Mouse (Mus musculus) forebrain, embryonic 16.5 days (tissue): ENCODE results near the gene Cdk6. TPM values are rescaled to one million over a fixed set of nuclear protein-coding genes. Genes with fewer than 3 reads are reported as not detected.
"Not testable (repeated sequence)": the region's sequence is repeated elsewhere in the genome, so short reads cannot be mapped to it uniquely, and the experiment has no call there.

Source experiments
- ATAC-seq: fragments of 200-750 bp; cut with Nextera tagmentation; 2 replicates; pipeline ENCODE4 v1.8.0; 2017; ENCODE audit warnings: mild to moderate bottlenecking, moderate library complexity
- H3K27ac ChIP-seq: fragments of 300-500 bp; sonication (generic); 2 replicates; pipeline ENCODE4 v1.5.1; 2014; ENCODE audit warnings: low read length, control low read depth
- H3K27me3 ChIP-seq: fragments of 300-500 bp; sonication (generic); replicated peaks from 2 replicates; pipeline ENCODE4 v1.6.1; 2014; ENCODE audit warnings: low read length; ENCODE audit not compliant: control insufficient read depth, insufficient read depth
- H3K36me3 ChIP-seq: fragments of 300-500 bp; sonication (generic); 2 replicates; pipeline ENCODE4 v1.6.1; 2014; ENCODE audit not compliant: control insufficient read depth, insufficient read depth
- H3K4me1 ChIP-seq: fragments of 300-500 bp; sonication (generic); replicated peaks from 2 replicates; pipeline ENCODE4 v1.6.1; 2014; ENCODE audit warnings: low read length; ENCODE audit not compliant: control insufficient read depth, insufficient read depth
- H3K4me2 ChIP-seq: fragments of 300-500 bp; sonication (generic); 2 replicates; pipeline ENCODE4 v1.6.1; 2014; ENCODE audit warnings: mild to moderate bottlenecking, low read length, control low read depth
- H3K4me3 ChIP-seq: fragments of 300-500 bp; sonication (generic); replicated peaks from 2 replicates; pipeline ENCODE4 v1.5.1; 2014; ENCODE audit warnings: mild to moderate bottlenecking, low read length, control low read depth
- H3K9ac ChIP-seq: fragments of 300-500 bp; sonication (generic); replicated peaks from 2 replicates; pipeline ENCODE4 v1.6.1; 2014; ENCODE audit warnings: low read depth, low read length, control low read depth
- H3K9me3 ChIP-seq: fragments of 300-500 bp; sonication (generic); 2 replicates; pipeline ENCODE4 v1.6.1; 2016; ENCODE audit warnings: low read length; ENCODE audit not compliant: control insufficient read depth
- WGBS: fragments of 180-500 bp; shearing (Covaris S2); extraction: QIAGEN DNeasy Blood & Tissue Kit; methylation state at CpG from one replicate; pipeline ENCODE4 v1.1.7; 2014; 5-methylcytosine and 5-hydroxymethylcytosine counted together
- polyA plus RNA-seq: library from polyadenylated mRNA; unstranded; fragments of >200 nt; fragmentation: Nextera tagmentation; extraction: Ambion mirVana; gene quantifications from 2 replicates; pipeline ENCODE4 v1.2.1, GENCODE M21; 2015

Cdk6 gene
- polyA plus RNA-seq, 1 experiment from 2014 or later, result 29.8 TPM

DNA sequence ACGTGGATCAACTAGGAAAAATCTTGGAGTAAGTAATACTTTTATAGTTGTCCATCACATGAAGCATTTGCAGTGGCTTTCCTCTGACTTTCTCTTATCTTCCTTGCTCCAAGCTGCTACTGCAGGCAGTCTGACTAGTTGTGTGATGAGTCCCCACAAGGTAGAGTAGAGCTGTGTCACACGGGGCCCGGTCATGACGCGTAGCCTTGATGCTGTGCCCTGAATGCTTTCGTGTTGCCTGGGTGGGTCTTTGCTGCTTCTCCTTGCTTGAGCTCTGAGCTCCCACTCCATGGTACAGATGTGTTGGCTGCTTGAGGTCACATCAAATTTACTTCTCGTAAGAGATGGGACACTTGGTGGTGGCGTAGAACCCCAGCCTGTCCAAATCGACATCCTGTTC, 174.2 kb downstream of the Cdk6 start:
- H3K9ac ChIP-seq, result no peak overlapping the region
- H3K27ac ChIP-seq, result no peak overlapping the region
- no peaks in the 10 kb centered on the region for H3K27me3 ChIP-seq
- no peaks in the 10 kb centered on the region for H3K36me3 ChIP-seq
- ATAC-seq, result no peak
- H3K4me1 ChIP-seq, result peaks cover 7% of the 10 kb centered on the region
- H3K4me2 ChIP-seq, result no peak overlapping the region
- 95% methylated on average over 9 of the region's 9 CpGs for WGBS
- no peaks in the 10 kb centered on the region for H3K9me3 ChIP-seq
- no peak overlapping the region for H3K4me3 ChIP-seq

DNA sequence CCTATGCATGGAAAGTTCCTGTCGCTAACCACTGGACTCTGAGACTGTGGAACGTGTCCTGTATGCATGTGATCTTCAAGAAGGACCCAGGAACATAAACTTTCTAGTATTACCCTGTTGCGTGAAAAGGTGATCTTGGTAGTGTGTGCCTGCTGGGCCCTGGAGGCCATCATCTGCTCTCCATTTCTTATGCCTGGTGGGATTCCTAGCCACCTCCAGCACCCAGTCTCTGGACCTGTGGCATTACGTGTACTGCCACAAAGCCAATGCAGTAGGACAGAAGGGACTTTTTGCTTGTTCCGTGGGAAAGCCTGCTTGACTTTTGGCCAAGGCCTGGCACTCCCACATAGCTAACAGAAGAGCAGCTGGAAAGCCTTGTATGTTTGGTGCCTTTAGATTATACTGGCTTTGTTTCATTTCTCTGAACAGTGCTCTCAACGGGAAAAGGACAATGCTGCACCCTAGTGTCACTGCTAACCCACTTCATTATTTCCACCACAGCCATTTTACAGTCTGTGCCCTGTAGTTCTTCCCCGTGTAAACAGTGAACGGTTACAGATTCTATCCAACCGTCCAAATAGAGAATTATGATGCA, 175.3 kb downstream of the Cdk6 start:
- 49% methylated on average over 9 of the region's 9 CpGs for WGBS
- no peak overlapping the region for H3K27ac ChIP-seq
- peak; percentile 85 for ATAC-seq

DNA sequence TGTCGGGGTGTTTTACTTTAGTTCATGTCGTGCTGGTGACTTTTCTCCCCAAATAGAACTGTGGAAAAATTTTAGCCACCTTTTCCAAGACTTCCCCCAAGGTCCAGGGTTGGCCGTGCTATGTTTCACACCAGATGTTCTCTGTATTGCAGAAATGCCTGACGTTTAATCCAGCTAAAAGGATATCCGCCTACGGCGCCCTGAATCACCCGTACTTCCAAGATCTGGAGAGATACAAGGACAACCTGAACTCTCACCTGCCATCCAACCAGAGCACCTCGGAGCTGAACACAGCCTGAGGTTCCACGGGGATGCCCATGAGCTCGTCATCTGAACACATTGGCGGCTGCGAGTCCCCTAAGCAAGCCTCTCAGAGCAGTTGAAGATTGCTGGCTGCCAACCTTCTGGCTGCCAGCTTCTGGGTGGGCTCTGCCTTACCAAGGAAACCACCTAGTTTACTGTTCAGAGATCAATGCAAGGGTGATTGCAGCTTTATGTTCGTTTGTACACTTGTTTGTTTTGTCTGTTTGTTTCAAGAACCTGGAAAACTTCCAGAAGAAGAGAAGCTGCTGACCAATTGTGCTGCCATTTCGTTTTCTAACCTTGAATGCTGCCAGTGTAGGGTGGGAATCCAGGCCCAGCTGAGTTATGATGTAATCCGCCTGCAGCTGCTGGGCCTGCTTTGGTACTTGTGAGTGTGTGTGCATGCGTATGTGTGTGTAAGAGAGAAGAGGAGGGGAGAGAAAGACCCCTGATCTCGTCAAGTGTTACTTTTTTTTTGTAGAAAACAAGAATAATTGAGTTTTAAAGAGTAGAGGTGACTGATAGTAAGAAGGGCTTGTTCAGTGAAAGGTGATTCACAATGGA, 179.4 kb downstream of the Cdk6 start:
- Histone ChIP-seq H3K4me3 (no peak overlapping the region), H3K9ac (no peak overlapping the region), H3K36me3 (no peaks in the 10 kb centered on the region), H3K27me3 (no peaks in the 10 kb centered on the region), H3K4me1 (peaks cover 3% of the 10 kb centered on the region), H3K4me2 (no peak overlapping the region), H3K27ac (no peak overlapping the region), H3K9me3 (no peaks in the 10 kb centered on the region)
- WGBS, result 71% methylated on average over 18 of the region's 18 CpGs
- no peak for ATAC-seq

More for the DNA sequence above, 175.3 kb downstream of the Cdk6 start:
- Histone ChIP-seq H3K4me3 (no peak overlapping the region), H3K27me3 (no peaks in the 10 kb centered on the region), H3K4me1 (peaks cover 3% of the 10 kb centered on the region), H3K9ac (no peak overlapping the region), H3K4me2 (no peak overlapping the region), H3K36me3 (no peaks in the 10 kb centered on the region), H3K9me3 (no peaks in the 10 kb centered on the region)

DNA sequence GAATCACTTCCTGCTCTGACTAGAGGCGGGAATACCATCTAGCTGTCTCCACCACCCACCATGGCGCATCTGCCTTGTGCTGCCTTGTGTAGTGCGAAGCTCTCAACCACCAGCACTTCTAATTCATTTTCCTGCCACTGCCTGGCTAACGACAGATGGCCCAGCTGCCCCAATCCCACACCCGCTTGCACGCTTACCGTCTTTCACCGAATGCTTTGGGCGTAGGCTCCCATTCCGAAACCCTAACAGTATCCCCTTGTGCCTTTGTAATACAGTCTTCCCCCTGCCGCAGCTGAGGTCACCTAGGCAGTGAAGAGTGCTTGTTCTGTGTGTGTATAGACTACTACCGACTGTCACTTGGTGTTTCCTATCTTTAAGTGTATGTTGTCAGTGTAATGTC, 180.5 kb downstream of the Cdk6 start:
- 80% methylated on average over 12 of the region's 12 CpGs for WGBS
- Histone ChIP-seq H3K9me3 (no peaks in the 10 kb centered on the region), H3K27me3 (no peaks in the 10 kb centered on the region), H3K36me3 (no peaks in the 10 kb centered on the region), H3K9ac (no peak overlapping the region), H3K4me1 (peaks cover under 1% of the 10 kb centered on the region), H3K4me2 (no peak overlapping the region), H3K4me3 (no peak overlapping the region), H3K27ac (no peak overlapping the region)
- ATAC-seq, result no peak

DNA sequence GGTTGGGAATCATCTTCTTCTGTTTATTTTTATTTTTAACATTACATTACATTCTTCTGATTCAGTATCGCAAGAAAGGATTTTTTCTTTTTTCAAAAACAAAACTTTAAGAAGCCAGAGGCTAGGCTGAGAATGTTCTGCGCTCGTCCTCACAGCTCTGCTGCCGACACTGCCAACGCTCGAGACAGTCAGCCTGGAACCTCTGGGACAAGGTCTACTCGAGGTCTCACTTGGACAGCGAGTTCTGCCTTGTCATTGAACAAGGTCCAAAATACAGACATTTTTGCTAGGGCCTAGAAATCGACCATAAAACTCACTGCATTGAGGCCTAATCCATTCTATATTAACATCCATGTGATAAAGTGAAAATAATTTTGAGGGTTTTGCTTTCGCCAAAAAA, 181.5 kb downstream of the Cdk6 start:
- H3K36me3 ChIP-seq, result no peaks in the 10 kb centered on the region
- WGBS, result 93% methylated on average over 10 of the region's 10 CpGs
- H3K27me3 ChIP-seq, result no peaks in the 10 kb centered on the region
- no peak for ATAC-seq
- H3K9ac ChIP-seq, result no peak overlapping the region
- H3K4me1 ChIP-seq, result no peaks in the 10 kb centered on the region
- H3K4me3 ChIP-seq, result no peak overlapping the region
- no peaks in the 10 kb centered on the region for H3K9me3 ChIP-seq
- H3K4me2 ChIP-seq, result no peak overlapping the region
- no peak overlapping the region for H3K27ac ChIP-seq

DNA sequence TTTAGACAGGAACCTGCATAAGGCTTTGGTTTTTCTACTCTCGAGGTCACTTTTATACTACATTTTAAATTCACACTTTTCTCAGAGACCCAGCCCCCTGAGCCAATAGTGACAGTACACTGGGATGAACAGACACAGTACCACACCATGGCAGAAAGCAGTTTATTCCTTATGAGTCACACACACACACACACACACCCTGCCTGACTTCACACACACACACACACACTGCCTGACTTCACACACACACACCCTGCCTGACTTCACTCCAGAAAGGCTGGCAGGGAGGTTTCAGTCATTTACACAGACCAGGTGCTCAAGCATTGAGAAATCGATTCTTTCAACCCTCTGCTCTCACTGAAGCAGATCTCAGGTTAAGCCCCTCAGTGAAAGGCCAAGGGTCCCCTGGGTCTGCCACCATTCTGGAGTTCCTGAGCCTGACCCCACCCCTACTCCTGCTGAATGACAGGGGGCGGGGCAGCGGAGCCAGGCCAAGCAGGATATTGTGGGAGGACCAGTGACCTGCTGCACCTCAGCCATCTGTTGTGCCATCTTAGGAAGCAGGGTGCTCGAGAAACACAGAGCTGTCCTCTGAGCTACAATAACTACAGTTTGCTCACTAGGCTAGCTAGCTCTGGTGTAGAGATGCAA, 185.9 kb downstream of the Cdk6 start:
- Histone ChIP-seq H3K27ac (no peak overlapping the region), H3K9me3 (no peaks in the 10 kb centered on the region), H3K9ac (no peak overlapping the region), H3K27me3 (no peaks in the 10 kb centered on the region), H3K4me3 (no peak overlapping the region), H3K4me2 (no peak overlapping the region), H3K4me1 (no peaks in the 10 kb centered on the region), H3K36me3 (no peaks in the 10 kb centered on the region)
- ATAC-seq, result no peak
- WGBS, result 44% methylated on average over 5 of the region's 5 CpGs

DNA sequence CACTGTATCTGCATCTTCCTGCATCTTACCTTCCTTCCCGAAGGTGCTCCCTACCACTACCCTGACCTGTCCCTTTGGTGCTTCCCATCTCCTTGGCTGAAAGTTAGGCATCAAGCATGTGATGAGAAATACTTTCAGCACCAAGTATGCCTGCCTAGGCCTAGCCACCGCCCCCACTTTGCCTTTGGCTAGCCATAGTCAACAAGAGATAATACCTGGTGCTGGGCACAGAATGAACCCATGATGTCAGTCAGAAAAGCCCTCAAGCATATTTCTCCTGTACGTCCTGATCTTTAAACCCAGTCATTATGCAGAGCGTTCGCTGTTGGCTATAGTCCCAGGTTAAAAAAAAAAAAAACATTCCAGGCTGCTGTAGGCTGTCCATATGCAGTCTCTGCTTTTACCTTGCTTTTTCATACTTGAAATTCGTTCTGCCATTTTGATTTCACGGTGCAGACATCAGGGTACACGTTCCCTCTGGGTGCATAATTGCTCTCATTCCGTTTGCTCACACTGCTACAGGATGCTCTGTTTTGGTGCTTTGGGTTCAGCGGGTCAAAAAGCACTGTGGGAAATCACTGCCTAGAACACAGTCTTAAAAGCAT, 188.4 kb downstream of the Cdk6 start:
- no peak overlapping the region for H3K9ac ChIP-seq
- no peak overlapping the region for H3K4me2 ChIP-seq
- no peaks in the 10 kb centered on the region for H3K27me3 ChIP-seq
- no peaks in the 10 kb centered on the region for H3K36me3 ChIP-seq
- no peak overlapping the region for H3K4me3 ChIP-seq
- WGBS, result 75% methylated on average over 10 of the region's 10 CpGs
- no peaks in the 10 kb centered on the region for H3K4me1 ChIP-seq
- H3K9me3 ChIP-seq, result no peaks in the 10 kb centered on the region
- H3K27ac ChIP-seq, result no peak overlapping the region
- ATAC-seq, result 0 out of 2 replicates have a peak, but pooled peaks have one; percentile 8

DNA sequence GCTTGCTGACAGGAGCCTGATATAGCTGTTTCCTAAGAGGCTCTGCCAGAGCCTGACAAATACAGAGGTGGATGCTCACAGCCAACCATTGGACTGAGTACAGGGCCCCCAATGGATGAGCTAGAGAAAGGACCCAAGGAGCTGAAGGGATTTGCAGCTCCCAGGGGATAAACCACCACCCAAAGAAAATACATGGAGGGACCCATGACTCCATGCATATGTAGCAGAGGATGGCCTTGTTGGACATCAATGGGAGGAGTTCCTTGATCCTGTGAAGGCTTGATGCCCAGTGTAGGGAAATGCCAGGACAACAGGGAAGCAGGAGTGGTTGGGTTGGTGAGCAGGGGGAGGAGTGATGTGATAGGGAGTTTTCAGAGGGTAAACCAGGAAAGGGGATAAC, 190.8 kb downstream of the Cdk6 start:
- H3K9ac ChIP-seq, H3K4me1 ChIP-seq, H3K27ac ChIP-seq, H3K4me2 ChIP-seq, H3K27me3 ChIP-seq, H3K36me3 ChIP-seq, H3K4me3 ChIP-seq, H3K9me3 ChIP-seq, ATAC-seq: not testable (repeated sequence)

DNA sequence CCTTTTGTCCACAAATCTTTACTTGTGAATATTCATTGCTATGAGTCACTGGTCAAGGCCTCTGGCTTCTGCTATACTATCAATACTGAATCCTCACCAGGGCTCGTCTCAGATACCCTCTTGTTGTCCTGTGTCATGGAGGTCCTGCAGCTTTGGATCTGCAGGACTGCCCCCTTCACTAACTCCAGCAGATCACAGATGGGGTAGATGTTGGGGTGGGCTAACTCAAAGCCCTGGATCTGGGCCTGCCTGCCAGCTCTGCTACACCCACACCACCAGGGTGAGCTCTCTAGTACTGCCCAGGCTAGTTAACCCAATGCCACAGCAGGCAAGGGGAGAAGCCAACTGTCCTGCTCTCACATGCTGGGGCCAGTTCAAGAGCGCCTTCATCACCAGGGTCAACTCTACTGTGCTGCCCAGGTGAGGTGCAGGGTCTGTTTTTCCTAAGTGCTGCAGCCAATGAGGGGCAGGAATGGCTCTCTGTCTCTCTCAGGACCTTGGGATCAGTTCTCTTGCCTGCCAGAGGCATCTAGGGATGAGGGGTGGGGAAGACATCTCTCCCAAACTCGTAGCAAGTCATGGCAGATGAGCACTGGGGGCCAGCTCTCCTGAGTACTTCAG, 195.4 kb downstream of the Cdk6 start:
- Histone ChIP-seq H3K4me3 (no peak overlapping the region), H3K9me3 (no peaks in the 10 kb centered on the region), H3K36me3 (no peaks in the 10 kb centered on the region), H3K27me3 (no peaks in the 10 kb centered on the region), H3K4me2 (no peak overlapping the region), H3K9ac (no peak overlapping the region), H3K4me1 (no peaks in the 10 kb centered on the region), H3K27ac (no peak overlapping the region)
- no peak for ATAC-seq
- 68% methylated on average over 3 of the region's 3 CpGs for WGBS
